Mouse (Mus musculus): Measurements from ENCODE around the gene Dchs1.
"Not testable (repeated sequence)": the region's sequence is repeated elsewhere in the genome, so short reads cannot be mapped to it uniquely, and the experiment has no call there.

The Dchs1 gene

GRCm38 (mm10) chr7:105783861-105784260 is 3.6 kb downstream of the Dchs1 start:
- DNase-seq (ENCODE audit: low spot score) = no peak

GRCm38 (mm10) chr7:105778553-105779265 is 8.7 kb downstream of the Dchs1 start:
- peak; percentile 67 for DNase-seq (ENCODE audit: low spot score)

DNA sequence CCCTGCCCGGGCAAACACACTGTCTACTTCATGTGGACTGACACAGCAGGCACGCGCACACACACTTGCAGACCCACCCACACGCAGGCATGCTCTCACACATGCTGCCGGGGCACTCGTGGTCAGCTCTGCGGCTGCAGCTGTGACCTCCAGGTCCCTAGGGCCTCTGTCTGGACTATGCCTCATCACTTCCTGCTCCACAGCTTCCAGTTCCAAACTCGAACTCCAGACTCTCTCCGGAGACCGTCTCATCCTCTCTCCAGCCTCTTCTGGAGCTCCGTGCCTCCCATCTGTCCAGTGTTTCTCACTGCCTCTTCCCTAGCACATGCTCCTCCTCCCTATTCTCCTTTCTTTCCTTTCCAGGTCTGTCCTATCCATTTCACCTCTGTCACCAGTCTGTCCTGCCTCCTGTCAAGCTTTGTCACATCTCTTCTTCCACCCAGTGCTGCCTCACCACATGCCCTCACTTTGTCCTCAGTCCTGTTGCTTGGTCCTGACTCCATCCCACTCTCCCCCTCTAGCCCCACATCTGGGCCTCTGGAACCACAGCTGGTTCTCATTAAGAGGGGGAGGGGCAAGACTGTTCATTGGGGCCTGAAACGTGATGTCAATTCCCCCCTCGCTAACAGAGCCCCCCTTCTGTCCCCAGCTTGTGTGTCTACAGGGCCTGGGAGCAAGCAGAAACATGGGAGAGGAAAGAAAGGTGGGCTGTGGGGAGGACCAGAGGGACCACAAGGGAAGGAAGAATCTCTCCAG is 9.5 kb downstream of the Dchs1 start:
- DNase-seq (ENCODE audit: low spot score) = peak; percentile 78

GRCm38 (mm10) chr7:105777316-105777715 is 10.1 kb downstream of the Dchs1 start:
- DNase-seq (ENCODE audit: low spot score) = no peak

DNA sequence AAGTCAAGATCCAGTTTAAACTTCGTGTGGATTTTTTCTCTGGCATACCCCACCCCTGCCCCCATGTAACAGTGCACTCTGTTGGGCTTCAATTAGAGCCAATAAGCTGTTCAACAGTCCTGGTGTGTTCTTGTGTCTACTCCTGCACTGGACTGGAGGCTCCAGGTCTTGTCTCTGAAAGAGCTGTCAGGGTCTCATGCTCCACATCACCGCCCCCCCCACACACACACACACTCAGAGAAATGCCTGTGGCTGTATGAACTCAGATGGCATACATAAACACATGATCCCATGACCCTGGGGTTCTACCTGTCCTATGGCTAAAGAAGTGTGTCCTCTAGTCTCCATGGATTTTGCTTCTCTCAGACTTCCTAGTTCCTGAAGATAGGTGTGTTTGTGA is 11.4 kb downstream of the Dchs1 start:
- DNase-seq (ENCODE audit: low spot score) = no peak

GRCm38 (mm10) chr7:105774661-105775060 is 12.8 kb downstream of the Dchs1 start:
- DNase-seq (ENCODE audit: low spot score) = no peak

GRCm38 (mm10) chr7:105773041-105773440 is 14.4 kb downstream of the Dchs1 start:
- DNase-seq (ENCODE audit: low spot score) = no peak

DNA sequence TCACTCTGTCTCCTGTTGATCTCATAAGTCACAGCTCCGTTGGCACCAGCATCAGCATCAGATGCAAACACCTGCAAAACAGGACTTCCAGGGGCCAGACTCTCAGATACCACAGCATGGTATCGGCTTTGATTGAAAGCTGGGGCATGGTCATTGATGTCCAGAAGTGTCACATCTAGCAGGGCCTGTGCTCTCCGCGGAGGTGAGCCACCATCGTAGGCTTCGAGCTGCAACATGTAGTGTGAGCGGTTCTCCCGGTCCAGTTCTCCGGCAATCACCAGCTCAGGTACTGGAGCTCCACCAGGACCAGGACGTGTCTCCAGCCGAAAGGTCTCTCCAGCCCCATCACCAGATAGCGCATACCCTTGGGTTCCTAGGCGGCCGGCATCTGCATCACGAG is 15.1 kb downstream of the Dchs1 start:
- no peak for DNase-seq (ENCODE audit: low spot score)

- DNase-seq (ENCODE audit: low spot score) = no peak
These were observed 17.5 kb downstream of the Dchs1 start for GRCm38 (mm10) chr7:105769959-105770358.

- peak; percentile 76 for DNase-seq (ENCODE audit: low spot score)
These were observed 19.7 kb downstream of the Dchs1 start for GRCm38 (mm10) chr7:105767729-105768165.

DNA sequence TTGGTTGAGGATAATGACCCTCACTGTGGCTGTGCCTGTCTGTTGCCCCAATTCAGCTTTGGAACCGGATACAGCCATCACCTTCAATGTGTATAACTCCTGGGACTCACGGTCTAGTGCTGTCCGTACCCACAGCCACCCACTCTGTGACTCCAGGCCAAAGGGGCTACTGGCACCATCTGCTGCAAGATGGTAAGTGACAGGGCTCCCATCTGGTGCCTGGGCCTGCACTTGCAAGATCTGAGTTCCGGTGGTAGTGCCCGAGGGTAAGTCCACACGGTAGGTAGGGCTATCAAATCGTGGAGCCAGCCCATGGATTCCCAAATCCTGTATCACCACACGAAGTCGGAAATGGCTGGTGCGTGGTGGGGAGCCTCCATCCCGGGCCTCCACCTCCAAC is 23.1 kb downstream of the Dchs1 start:
- DNase-seq (ENCODE audit: low spot score) = no peak

- DNase-seq (ENCODE audit: low spot score) = no peak
These were observed 24.8 kb downstream of the Dchs1 start for GRCm38 (mm10) chr7:105762517-105763270.

GRCm38 (mm10) chr7:105761813-105762484 is 25.5 kb downstream of the Dchs1 start:
- peak; percentile 25 for DNase-seq (ENCODE audit: low spot score)

GRCm38 (mm10) chr7:105753281-105753680 is 34.2 kb downstream of the Dchs1 start:
- DNase-seq (ENCODE audit: low spot score) = no peak

DNA sequence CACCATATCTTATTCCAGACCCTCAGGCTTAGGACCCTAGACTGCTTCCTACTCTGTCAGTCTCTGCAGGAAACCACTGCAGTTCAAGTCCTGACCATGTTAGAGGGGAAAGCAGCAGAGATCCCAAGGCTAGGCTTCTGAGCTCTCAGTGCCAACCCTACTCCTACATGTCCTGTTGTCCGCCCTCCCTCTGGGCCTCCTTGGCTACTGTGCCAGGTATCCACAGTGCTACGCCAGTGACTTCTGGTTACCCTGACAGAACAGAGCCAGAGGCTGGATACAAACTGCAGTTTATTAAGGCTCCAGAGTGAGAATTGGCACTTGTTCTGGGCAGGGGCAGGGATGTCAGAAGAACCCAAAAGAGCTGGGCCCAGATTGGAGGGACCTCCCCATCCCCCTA is 34.7 kb downstream of the Dchs1 start:
- DNase-seq (ENCODE audit: low spot score) = no peak

DNA sequence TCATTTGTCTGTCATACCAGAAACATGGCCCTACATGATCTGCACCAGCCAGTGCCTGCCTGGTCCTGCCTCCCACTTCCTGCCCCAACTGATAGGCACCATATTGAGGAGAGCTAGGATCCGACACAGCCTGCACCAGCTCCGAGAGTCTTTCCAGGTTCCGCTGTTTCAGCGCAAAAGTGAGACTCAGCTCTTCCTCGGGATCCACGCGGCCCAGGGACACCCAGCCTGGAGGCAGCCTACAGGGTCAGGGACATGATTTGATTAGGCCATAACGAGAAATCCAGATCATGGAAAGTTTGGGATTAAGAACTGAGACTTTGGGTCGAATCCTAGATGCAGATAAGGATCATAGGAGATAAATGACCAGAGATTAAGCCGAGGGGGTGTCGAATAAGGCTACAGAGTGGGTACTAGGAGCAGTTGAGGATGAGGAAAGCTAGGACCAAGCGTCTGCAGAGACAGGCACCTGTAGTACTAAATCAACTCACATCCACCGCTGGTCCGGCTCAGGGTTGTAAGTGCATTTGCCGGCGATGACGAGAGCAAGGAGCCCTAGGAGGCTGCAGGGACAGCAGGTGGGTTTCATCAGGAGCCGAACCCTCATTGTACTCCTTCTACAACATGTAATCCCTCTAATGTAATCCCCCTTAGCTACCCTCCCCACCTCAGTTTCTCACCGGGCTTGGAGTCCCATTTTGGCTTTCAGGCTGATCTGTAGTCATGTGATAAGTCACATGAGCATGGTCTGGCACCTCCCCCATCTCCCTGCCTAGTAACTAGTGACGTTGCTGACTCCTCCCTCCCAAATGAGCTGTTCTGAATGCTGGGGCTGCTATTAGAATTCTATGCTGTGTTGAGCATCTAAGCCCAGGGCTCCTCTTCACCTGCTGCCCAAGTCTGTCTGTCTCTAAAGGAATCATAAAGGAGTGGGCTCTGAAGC is 35.7 kb downstream of the Dchs1 start, which contains the start of gene Tpp1:
Gene Tpp1, minus strand, starts transcription at position 745 of the 943 bp plus-strand sequence.
- peak; percentile 97 for DNase-seq (ENCODE audit: low spot score)

- DNase-seq (ENCODE audit: low spot score) = no peak
These were observed 39.7 kb downstream of the Dchs1 start for GRCm38 (mm10) chr7:105747776-105748175.

DNA sequence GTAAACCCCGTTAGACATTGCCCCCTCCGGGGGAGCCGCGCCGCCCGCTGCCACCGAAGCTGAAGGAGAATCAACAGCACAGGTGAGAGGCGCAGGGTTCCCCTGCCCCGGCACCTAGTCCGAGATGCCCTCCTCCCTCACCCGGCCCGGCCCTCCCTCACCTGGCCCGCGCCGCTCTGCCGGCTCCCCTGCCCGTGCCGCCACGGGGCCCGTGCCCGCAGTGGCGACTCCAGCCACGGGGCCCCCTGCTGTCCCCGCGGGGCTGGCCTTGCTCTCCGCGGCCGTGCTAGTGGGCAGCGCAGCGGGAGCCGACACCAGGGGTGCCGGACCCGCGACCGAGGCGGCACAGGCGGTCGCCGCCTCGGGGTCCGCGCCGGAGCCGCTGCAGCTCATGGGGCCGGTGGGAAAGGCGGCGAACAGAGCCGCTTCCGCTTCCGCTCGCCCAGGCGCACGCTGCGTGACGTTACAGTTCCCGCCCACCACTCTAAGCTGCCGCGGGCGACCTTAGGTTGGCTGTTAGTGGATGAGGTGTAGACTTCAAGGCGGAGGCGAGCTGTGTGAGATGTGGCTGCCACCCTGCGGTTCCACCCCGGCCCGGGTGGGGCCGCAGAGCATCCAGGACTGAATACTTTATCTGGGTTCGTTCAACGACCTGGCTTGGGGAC is 43.4 kb downstream of the Dchs1 start, which contains the start of gene Taf10:
Gene Taf10, minus strand, starts transcription at position 436 of the 665 bp plus-strand sequence.
- peak; percentile 97 for DNase-seq (ENCODE audit: low spot score)

DNA sequence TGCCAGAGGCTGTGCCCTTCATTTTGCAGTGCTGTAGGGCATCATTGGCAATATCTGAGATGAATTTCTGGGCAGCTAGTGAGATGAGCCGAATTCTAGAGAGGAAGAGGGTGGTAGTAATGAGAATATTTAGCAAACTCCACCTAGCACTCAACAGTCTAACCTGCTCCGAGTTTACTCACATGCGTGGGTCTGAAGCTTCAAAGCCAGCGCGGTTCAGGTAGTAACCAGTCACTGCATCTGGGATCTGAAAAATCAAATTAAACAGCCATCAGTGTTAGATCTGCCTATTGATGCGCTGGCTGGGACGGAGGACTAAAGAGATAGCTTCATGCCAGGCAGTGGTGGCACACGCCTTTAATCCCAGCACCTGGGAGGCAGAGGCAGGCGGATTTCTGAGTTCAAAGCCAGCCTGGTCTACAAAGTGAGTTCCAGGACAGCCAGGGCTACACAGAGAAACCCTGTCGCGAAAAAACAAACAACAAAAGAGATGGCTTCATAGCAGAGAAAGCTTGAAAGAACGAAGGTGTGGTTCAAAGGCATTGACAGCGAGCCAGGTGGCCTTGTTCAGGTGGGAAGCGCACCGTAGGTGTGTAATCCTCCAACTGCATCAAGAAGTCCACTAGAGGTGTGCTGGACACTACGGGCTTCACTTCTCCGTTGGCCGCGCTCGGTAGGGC is 44.1 kb downstream of the Dchs1 start:
- DNase-seq (ENCODE audit: low spot score) = not testable (repeated sequence)

Measured in embryo, embryonic 10 days (tissue).